Mouse (Mus musculus): Measurements from ENCODE around the gene Ttl.

DNA sequence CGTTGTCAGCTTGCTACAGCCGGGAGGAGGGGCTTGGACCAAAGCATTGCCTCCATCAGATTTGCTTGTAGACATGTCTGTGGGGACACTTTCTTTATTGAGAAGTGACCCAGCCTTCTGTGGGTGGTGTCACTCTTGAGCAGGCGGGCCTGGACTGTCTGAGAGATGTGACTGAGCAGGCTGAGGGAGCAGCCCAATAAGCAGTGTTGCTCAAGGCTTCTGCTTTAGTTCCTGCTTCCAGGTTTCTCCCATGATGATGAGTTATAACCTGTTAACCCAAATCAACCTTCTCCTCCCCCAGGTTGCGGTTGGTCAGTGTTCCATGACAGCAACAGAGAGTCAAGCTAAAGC is 18.9 kb upstream of the Ttl start:
- no peak for TF ChIP-seq GATA1 (IDR thresholded peaks at IDR 0.05; ENCODE audit: borderline replicate concordance, low read length)
- no peak for TF ChIP-seq FLI1 (IDR thresholded peaks at IDR 0.05; ENCODE audit: low read length)
